Mouse (Mus musculus) small intestine, adult 2 months (tissue): ENCODE data around the gene Spata25.

Source experiments
- CTCF ChIP-seq: fragments of 200-500 bp; IDR thresholded peaks from 2 replicates; pipeline ENCODE4 v1.5.1; 2012; ENCODE audit warnings: low read depth, mild to moderate bottlenecking, control low read depth, inconsistent platforms, low read length, moderate library complexity, mixed read lengths; ENCODE audit not compliant: insufficient replicate concordance, insufficient read length; ENCODE audit errors: extremely low read depth
- POLR2A ChIP-seq: fragments of 200-500 bp; IDR thresholded peaks from 2 replicates; pipeline ENCODE4 v1.6.1; 2012; ENCODE audit warnings: low read depth, mild to moderate bottlenecking, control low read depth, inconsistent platforms, low read length, moderate library complexity

- TF ChIP-seq CTCF (no peak; the same call in 1 of the 2 replicates), POLR2A (no peak)
Observed at GRCm38 (mm10) chr2:164823181-164823585, 5.2 kb downstream of the Spata25 start.
